Mouse (Mus musculus): ENCODE measurements around the gene Scyl1.

Gene Scyl1

DNA sequence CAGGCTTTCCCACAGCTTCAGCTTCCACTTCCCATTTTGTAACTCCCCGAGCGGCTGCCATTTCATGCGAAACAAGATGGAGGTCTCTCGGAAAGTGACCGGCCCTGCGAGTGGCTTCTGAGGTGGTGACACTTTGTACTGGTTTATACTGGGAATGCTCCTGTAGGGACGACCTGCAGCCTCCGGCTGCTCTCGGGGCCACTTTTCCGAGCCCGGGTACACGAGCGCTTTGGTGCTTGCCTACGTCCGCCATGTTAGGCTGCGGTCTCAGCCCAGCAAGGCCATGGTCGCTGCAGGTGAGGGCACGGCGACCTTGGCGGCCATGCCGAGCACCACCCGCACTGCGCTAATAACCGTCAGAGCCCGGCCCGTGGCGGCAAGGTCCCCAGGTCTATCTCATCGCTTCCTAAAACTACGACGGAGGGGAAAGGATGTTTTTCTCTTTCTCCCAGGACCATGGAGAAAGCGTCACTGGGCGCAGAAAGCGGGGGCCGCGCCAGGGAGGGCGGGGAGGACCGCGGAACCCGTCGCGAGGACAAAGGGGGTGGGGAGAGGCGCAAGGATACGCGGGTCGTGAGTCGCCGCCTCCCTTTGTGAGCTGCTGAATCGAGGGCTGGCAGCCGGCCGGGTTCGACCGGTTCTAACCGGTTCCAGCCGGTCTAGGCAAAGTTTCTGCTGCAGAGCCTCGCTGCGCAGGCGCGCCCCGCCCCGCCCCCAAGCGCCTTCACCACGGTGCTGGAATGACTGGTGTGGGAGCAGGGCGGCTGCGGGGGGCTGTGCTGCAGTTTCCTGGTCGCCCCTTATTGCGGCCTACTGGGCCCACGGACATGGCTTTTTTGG lies 32.0 kb upstream of the Scyl1 start:
- DNase-seq, result peak; percentile 100

- DNase-seq, result no peak
These were observed 31.5 kb upstream of the Scyl1 start for GRCm38 (mm10) chr19:5802787-5803040.

- DNase-seq, result peak; percentile 94 to 98
These were observed 31.0 kb upstream of the Scyl1 start for GRCm38 (mm10) chr19:5802011-5802786.

DNA sequence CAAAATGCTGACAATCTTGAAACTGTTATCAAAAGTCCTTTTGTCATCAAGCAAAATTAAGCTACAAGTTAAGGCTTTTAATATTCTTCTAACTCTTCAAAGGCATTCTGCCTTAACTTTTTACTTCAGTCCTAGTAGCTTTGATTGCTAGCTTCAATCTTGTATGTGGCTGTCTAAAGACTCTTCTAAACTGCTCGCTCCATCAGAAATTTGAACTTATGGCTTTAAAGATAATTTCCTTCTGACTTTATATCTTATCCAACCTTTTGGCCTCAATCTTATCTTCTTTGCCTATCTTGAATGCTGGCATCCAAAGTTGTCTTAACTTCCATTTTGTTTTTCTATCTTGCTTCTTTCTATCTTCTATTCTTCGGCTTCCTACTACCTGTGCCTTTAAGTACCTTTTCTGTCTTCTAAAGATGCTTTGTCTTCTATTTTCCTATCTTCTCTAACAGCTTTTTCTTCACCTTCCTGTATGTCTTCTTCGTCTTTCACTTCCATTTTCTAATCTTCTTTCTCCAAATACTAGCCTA lies 30.3 kb upstream of the Scyl1 start:
- DNase-seq, result no peak

DNA sequence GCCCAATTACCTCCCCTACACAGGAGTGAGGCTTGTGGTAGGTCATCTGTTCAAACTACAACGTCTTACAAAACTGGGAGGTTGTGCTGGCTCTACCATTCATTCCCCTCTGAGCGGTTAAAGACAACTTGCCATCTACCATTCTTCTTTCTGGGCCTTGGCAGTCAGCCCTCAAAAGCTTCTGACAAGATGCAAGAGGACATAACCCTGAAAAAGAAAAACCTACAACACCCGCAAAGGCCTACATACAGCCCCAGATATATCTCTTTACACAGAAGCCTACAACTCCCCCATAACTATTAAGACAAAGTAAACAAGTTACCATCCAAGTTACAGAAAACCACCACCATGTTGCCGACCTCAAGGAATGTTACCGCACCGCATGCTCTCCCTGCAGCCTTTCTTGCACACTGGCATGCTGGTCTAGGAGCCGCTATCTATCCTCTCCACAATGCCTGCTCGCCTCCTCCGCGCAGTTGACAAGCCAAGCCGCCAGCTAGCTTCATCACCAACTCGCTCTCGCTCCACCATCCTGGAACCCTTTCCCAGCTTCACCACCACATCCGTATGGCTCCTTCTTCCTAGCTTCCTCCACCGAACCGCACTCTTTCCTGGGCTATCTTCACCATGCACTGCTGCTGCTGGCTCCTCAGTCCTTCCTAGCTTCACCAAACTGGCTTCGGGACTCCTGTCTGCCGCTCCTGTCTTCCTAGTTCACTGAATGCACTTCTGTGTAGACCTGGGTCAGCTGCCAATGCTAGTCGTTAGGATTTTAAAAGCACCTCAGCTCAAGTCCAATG lies 29.6 kb upstream of the Scyl1 start:
- peak in 1 of 2 experiments; percentile 26 for DNase-seq

GRCm38 (mm10) chr19:5800350-5800631 lies 29.1 kb upstream of the Scyl1 start:
- no peak for DNase-seq

GRCm38 (mm10) chr19:5799566-5800349 lies 28.5 kb upstream of the Scyl1 start:
- DNase-seq, result peak in 1 of 2 experiments; percentile 48

- no peak for DNase-seq
These were observed 27.7 kb upstream of the Scyl1 start for GRCm38 (mm10) chr19:5798700-5799479.

DNA sequence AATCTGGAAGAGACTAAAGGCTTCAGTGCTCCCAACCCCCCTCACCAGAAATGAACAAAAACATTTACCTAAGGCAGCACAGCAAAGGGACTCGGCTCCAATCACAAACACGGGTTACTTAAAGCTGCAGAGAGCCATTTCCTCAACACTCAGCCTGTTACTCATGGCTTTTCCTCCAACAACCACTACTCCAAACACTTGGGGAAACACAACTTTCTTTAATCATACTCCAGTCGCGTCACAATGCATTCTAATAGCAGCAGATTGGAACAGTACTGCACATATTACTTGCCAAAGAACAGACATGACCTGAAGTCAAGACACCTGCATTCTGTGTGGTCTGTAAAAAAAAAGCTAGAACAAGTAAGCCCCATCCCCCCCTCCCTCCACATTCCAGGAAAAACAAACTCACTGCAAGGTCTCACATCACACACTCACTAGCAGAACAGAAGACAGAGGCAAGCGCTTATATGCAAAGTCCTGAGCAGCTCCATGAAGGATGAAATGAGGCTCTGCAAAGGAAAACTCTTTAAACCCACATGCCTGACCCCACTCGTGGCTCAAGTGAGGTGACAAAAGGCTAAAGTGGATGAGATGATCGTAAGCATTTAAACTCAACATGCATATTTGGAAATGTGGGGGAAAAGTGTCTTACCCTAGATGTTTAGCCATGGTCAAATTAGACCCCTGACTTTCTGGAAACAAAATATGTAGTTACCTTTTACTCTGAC lies 26.3 kb upstream of the Scyl1 start:
- no peak for DNase-seq

GRCm38 (mm10) chr19:5796573-5797111 lies 25.4 kb upstream of the Scyl1 start:
- no peak for DNase-seq

DNA sequence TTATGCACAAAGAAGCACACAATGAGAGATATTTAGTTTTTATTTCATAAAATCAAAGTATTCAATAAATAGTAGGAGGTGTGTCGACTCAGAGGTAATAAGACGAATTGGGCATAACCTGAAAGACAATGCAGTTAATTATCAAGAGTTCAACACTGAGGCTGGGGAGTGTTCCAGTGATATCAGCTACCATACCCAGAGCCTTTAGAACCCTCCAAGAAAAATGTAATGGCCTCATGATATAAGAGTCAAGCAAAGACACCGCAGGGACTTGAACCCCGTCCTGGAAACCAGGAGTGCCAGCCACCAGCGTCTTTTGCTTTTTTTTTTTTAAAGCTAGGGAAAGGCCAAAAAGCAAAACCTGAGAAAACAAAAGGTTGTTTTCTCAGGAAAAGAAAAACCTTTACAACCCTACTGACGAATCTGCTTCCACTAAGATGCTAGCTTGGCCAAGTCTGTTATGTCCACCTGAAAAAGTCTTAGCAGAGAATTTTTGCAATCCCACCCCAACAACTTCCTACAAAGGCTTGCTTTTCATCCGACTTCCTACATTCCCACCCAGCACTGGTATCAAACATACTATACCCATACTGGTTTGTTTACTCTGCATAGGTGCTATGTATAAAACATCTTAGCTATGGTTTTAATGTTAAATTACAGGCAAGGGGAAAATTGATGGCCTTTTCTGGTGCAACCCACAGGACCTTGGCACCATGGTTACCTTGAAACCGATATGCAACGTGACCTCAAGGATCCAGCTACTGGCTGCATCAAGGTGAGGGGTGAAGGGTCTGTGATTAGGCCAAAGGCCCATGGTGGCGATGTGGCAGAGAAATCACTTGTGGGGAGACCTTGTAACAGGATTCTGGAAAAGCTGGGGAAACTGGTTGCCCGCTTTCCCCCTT lies 24.7 kb upstream of the Scyl1 start:
- DNase-seq, result peak in 1 of 2 experiments; percentile 10

GRCm38 (mm10) chr19:5794771-5795576 lies 23.8 kb upstream of the Scyl1 start:
- peak in 1 of 2 experiments; percentile 43 for DNase-seq

GRCm38 (mm10) chr19:5793917-5794770 lies 22.9 kb upstream of the Scyl1 start:
- DNase-seq, result peak in 1 of 2 experiments; percentile 25

DNA sequence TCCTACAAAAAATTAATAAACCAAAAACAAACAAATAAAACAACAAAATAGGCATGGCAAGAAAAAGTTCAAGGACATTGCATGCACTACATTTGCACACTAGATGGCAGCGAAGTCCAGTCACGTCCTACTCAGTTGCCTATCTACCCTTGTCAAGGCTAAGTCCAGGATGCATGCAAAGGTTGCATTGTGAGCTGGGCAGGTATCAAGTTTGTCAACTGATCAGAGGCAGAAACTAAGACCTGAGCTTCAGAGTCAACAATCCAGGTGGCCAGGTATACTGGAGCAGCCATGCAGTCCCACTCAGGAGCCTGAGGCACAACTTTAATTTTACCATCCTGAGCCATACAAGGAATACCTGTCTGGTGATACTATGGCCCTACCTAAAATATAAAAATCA lies 21.9 kb upstream of the Scyl1 start:
- DNase-seq, result peak; percentile 51 to 78

- DNase-seq, result no peak
These were observed 20.1 kb upstream of the Scyl1 start for GRCm38 (mm10) chr19:5791329-5791728.

DNA sequence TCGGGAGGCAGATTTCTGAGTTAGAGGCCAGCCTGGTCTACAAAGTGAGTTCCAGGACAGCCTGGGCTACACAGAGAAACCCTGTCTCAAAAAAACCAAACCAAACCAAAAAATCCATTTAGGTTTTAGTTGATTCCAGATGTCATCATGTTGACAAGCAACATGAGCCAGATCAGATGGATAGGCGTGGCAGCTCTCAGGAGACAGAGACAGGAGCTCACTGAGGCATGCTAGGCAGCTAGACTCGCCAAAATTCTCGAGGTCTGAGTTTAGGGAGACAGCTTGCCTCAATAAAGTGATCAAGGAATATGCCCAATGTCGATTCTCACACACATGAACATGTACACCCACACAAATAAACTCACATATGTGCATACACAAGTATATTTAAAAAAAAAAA lies 17.8 kb upstream of the Scyl1 start:
- no peak for DNase-seq

DNA sequence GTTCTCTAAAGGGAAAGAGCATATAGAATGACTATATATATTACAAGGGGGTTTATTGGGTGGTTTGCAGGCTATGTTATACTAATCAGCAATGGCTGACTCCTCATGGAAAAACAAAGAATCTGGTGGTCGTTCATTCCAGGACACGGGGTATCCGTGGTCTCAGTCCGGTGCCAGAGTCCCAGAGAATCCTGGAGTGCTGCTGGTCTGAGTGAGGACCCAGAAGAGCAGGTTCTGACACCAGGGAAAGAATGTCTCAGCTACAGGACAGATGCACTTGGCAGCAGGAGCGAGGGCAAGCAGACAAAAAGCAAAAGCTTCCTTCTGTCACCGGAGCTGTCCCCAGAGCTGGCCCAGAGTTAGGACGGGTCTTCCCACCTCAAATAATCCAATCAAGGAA lies 17.4 kb upstream of the Scyl1 start:
- no peak for DNase-seq

DNA sequence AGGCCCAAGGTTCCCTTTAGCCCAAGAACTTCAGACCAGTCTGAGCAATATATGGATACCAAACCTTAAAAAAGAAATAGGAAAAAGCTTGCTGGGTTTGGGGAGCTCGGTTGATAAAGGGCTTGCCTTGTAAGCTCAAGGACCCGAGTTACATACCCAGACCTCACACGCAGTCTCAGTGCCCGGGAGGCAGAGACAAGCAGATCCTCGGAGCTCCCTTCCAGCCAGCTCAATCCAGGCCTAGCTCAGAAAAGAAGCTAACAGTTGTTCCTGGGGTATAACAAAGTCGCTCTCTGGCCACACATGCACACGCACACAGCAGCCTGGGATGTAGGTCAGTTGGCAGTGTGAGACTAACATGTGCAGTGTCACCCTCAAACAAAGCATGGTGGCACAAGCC lies 16.7 kb upstream of the Scyl1 start:
- no peak for DNase-seq

All from lung, postnatal 4 days (tissue).